Mouse (Mus musculus) splenic B cell, adult 2 months (primary cell): ENCODE data around the gene Eef1a2.

ENCODE experiments used
- DNase-seq: peaks from one replicate; pipeline ENCODE4 v3.0.0-alpha.2; 2011; ENCODE audit warnings: low read depth, low spot score
- H3K27me3 ChIP-seq: 2 replicates; pipeline ENCODE4 v1.6.1; 2012; ENCODE audit warnings: mild to moderate bottlenecking, low read length, moderate library complexity, mixed read lengths; ENCODE audit not compliant: control insufficient read depth, poor library complexity, insufficient read depth, severe bottlenecking
- H3K36me3 ChIP-seq: 2 replicates; pipeline ENCODE4 v1.6.1; 2012; ENCODE audit warnings: mild to moderate bottlenecking, low read length, moderate library complexity, mixed read lengths; ENCODE audit not compliant: control insufficient read depth, poor library complexity, insufficient read depth, severe bottlenecking

Eef1a2 gene

GRCm38 (mm10) chr2:181180898-181181297 is 24.1 kb upstream of the Eef1a2 start:
- no peak for DNase-seq
- Histone ChIP-seq H3K36me3 (no peaks in the 10 kb centered on the region), H3K27me3 (no peaks in the 10 kb centered on the region; the same call in 1 of the 2 replicates)

- no peak for DNase-seq
- Histone ChIP-seq H3K36me3 (no peaks in the 10 kb centered on the region), H3K27me3 (no peaks in the 10 kb centered on the region; the same call in 1 of the 2 replicates)
These were observed 21.7 kb upstream of the Eef1a2 start for GRCm38 (mm10) chr2:181178471-181178870.

- Histone ChIP-seq H3K27me3 (no peaks in the 10 kb centered on the region; the same call in 1 of the 2 replicates), H3K36me3 (no peaks in the 10 kb centered on the region)
- no peak for DNase-seq
These were observed 21.2 kb upstream of the Eef1a2 start for GRCm38 (mm10) chr2:181178015-181178414.

- Histone ChIP-seq H3K36me3 (no peaks in the 10 kb centered on the region), H3K27me3 (no peaks in the 10 kb centered on the region; the same call in 1 of the 2 replicates)
- no peak for DNase-seq
These were observed 17.8 kb upstream of the Eef1a2 start for GRCm38 (mm10) chr2:181174646-181175045.

GRCm38 (mm10) chr2:181166469-181166868 is 9.7 kb upstream of the Eef1a2 start:
- H3K36me3 ChIP-seq, result no peaks in the 10 kb centered on the region
- no peaks in the 10 kb centered on the region for H3K27me3 ChIP-seq
- no peak for DNase-seq

- Histone ChIP-seq H3K36me3 (no peaks in the 10 kb centered on the region), H3K27me3 (no peaks in the 10 kb centered on the region; the same call in 1 of the 2 replicates)
- DNase-seq, result no peak
These were observed 4.0 kb upstream of the Eef1a2 start for GRCm38 (mm10) chr2:181160821-181161220.

GRCm38 (mm10) chr2:181159771-181160170 is 3.0 kb upstream of the Eef1a2 start:
- Histone ChIP-seq H3K27me3 (no peaks in the 10 kb centered on the region; the same call in 1 of the 2 replicates), H3K36me3 (no peaks in the 10 kb centered on the region)
- no peak for DNase-seq

GRCm38 (mm10) chr2:181159091-181159514 is 2.3 kb upstream of the Eef1a2 start:
- Histone ChIP-seq H3K36me3 (no peaks in the 10 kb centered on the region), H3K27me3 (no peaks in the 10 kb centered on the region; the same call in 1 of the 2 replicates)
- no peak for DNase-seq

GRCm38 (mm10) chr2:181158471-181158870 is 1.7 kb upstream of the Eef1a2 start:
- Histone ChIP-seq H3K36me3 (no peaks in the 10 kb centered on the region), H3K27me3 (no peaks in the 10 kb centered on the region; the same call in 1 of the 2 replicates)
- no peak for DNase-seq

- DNase-seq, result no peak
- Histone ChIP-seq H3K27me3 (no peaks in the 10 kb centered on the region; the same call in 1 of the 2 replicates), H3K36me3 (no peaks in the 10 kb centered on the region)
These were observed 995 bp upstream of the Eef1a2 start for GRCm38 (mm10) chr2:181157716-181158302.

- no peaks in the 10 kb centered on the region for H3K36me3 ChIP-seq
- no peaks in the 10 kb centered on the region; the same call in 1 of the 2 replicates for H3K27me3 ChIP-seq
- no peak for DNase-seq
These were observed 366 bp upstream of the Eef1a2 start for GRCm38 (mm10) chr2:181157180-181157579.

- DNase-seq, result no peak
- no peaks in the 10 kb centered on the region for H3K36me3 ChIP-seq
- H3K27me3 ChIP-seq, result no peaks in the 10 kb centered on the region; the same call in 1 of the 2 replicates
These were observed 1.0 kb downstream of the Eef1a2 start for GRCm38 (mm10) chr2:181155801-181156200.

GRCm38 (mm10) chr2:181154831-181155415 is 1.9 kb downstream of the Eef1a2 start:
- H3K27me3 ChIP-seq, result no peaks in the 10 kb centered on the region; the same call in 1 of the 2 replicates
- DNase-seq, result no peak
- no peaks in the 10 kb centered on the region for H3K36me3 ChIP-seq

GRCm38 (mm10) chr2:181154361-181154760 is 2.5 kb downstream of the Eef1a2 start:
- H3K27me3 ChIP-seq, result no peaks in the 10 kb centered on the region; the same call in 1 of the 2 replicates
- H3K36me3 ChIP-seq, result no peaks in the 10 kb centered on the region
- DNase-seq, result no peak

- peak; percentile 53 for DNase-seq
These were observed 3.0 kb downstream of the Eef1a2 start for GRCm38 (mm10) chr2:181153837-181154236.

More at GRCm38 (mm10) chr2:181153837-181154236, 3.0 kb downstream of the Eef1a2 start:
- H3K36me3 ChIP-seq, result no peaks in the 10 kb centered on the region
- no peaks in the 10 kb centered on the region; the same call in 1 of the 2 replicates for H3K27me3 ChIP-seq
